Mouse (Mus musculus): ENCODE results near the gene Myo1a.
A peak's percentile ranks its signal among the peaks of the same experiment; 100 is the strongest.

Myo1a gene

DNA sequence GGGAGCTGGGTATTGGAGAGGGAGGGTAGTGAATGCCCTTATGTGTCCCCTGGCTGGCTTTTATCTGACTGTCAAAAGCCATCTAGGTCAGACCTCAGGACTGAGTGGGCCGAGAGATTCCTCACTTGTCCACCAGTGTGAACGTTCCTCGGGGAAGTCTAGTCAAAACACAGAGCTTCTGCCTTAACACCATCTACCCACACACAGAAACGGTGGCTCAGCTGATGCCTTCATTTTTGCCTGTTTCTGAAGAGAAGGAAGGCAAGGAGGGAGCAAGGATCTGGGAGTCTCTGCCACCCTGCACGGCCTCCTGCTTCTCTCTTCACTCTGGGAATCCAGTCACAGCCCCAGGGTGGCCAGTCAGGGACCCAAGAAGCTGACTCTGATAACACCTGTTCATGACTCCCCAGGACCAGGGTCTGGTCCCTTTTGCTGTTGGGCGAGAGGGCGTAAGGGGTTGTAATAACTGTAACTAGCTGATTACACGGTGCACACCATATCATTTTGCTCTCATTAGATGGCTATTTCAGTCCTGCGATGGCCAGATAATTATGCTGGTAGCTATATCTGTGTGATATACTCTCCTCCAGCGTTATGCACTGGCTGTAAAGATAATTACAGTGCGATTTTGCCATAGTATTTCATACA lies 25.4 kb downstream of the Myo1a start:
- no peak for DNase-seq

DNA sequence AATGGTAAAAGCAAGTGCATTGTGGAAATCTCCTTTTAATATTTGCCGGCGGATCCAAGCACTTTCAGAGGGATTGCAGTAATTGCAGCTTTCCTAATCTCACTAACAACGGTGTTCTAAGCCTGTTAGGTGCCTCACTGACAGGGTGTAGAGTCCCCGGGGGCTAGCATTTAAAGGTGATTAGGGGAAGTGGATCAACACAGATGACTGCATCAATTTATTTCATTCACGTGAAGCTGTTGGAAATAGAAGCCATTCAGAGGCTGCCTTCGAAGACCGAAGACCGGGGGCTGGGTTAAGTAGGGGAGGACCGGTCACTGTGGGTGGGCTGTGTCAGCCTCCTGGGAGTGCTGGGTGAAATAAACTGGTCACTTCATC lies 26.0 kb downstream of the Myo1a start:
- DNase-seq = no peak

- no peak for DNase-seq
Observed at GRCm38 (mm10) chr10:127731397-127731796, 26.4 kb downstream of the Myo1a start.

- DNase-seq = no peak
Observed at GRCm38 (mm10) chr10:127734434-127734833, 29.5 kb downstream of the Myo1a start.

DNA sequence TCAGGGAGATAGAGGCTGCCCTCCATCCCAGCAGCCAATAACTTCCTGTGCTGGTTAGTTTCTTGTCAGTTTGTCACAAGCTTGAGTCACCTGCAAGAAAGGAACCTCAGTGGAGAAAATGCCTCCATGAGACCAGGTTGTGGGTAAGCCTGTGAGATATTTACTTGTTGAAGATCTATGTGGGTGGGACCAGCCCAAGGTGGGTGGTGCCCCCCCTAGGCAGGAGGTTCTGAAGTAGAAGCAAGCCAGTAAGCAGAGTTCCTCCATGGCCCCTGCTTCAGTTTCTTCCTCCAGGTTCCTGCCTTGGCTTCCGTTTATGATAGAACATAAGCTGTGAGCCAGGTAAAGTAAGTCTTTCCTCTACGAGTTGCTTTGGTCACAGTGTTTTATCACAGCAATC lies 31.3 kb downstream of the Myo1a start:
- no peak for DNase-seq

DNA sequence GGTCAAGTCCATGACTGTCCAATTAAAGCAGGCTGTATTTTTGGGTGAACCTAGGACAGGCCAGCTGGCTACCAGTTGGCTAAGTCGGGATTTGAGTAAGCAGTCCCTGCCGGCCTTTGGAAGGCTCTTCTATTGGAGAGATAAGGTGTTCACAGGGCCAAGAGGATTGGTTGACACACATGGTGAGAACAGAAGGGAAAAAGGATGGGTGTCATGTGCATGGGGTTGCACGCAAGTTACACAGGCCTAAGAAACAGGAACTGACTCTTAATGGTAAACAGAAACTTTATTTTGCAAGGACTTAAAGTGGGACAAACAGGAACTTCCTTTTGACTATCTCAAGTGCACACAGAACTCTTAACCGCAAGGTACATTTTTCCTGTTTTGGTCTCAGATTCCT lies 31.9 kb downstream of the Myo1a start:
- no peak for DNase-seq

- DNase-seq = no peak
Observed at GRCm38 (mm10) chr10:127737552-127737951, 32.6 kb downstream of the Myo1a start.

GRCm38 (mm10) chr10:127738151-127738882 lies 33.3 kb downstream of the Myo1a start:
- DNase-seq = peak; percentile 56 to 79

DNA sequence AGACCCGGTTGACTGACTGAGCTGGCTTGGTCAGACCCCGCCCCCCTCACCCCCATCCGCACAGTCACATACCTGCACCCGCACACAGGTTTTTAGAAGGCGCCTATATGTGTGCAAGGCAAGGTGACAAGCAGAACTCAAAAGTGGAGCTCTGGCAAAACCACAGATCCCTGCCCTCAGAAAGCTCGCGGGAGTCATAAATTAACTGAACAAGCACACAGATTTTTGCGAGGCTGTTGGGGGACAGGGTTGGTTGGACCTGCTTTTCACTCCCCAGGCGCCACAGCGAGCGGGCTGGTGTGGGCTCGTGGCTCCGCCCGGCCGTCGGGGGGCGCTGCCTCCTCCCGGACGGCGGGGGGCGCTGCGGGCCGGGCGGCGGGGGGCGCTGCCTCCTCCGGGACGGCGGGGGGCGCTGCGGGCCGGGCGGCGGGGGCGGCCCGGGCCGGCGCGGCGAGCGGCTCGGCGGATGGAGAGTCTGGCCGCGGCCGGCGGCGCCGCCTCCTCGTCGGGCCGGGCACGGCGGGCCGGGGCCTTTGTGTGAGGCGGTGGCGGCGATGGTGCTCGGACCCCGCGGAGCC lies 34.2 kb downstream of the Myo1a start, which contains the start of gene Zbtb39:
Gene Zbtb39 (plus strand): TSS at position 456 of the 578 bp plus-strand sequence.
- peak; percentile 65 to 76 for DNase-seq

- DNase-seq = peak in 1 of 2 experiments; percentile 38
Observed at GRCm38 (mm10) chr10:127739661-127740161, 34.7 kb downstream of the Myo1a start.

DNA sequence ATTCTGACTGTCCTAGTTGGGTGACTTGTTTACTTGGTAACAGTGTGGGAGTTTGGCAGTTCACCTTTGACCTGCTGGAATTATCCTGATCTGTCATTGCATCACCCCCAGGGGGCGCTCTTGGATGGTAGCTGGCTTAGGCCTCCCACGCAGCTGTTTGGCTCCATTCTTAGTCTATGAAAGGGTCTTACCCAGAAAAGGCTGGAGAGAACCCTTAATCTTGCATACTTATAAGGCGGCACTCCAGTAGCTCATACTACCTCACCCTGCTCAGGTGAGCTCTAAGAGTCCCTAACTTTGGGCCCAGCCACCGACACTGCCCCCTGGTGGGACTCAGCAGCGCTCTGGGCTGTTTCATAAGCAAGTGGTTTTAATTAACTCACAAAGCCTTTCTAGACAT lies 39.7 kb downstream of the Myo1a start:
- peak; percentile 47 to 64 for DNase-seq

DNA sequence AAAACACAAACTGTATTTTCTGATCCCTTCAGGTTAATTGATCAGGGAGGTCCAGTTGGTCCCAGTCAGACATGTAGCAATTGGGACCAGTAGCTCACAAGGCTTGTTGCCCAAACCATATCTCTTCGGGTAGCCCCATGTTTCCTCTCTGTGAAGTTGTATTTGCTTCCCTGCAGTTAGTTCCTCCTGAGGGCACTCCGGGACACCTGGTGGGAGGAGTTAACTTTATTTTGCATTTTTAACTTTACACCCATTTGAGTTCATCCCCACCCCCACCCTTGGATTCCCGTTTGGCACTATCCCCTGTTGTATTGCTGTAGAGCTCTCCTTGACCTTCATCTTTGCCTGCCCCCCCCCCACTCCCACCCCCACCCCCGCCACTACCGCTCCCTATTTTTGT lies 40.9 kb downstream of the Myo1a start:
- no peak for DNase-seq

- DNase-seq = peak; percentile 70 to 75
Observed at GRCm38 (mm10) chr10:127747254-127747653, 42.3 kb downstream of the Myo1a start.

DNA sequence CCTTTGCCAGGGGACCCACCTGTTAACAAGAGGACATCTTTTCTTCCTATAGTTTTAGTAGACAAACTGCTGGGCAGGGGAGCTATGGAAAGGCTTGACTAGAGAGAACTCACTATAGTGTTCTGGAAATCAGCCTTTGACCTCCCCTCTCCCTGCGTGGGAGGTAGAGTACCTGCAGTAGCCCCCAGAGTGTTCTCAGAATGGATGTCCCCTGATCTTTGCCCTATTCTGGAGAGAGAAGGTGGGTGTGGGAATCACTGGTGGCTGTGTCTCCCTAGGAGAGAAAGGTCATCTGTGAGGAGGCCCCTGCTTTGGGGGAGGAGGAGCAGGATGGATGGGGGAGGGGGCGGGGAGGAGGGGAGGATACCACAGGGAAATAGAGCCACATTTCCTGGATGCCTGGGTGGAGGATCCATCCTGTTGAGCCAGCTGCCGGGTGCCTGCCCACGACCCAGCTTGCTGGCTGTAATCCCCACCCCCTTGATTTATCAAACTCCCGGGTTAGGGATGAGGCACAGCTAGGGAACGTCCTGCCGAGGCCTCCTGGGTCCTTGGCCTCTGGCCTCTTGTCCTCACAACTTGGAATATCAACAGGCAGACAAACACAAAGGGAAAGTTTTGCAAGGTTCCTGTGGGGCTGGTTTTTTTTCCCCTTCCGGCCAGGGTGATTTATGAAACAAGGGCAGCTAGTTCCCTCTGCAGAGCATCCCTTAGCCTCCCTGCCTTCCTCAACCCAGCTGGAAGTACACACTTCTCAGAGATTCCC lies 44.1 kb downstream of the Myo1a start:
- DNase-seq = peak; percentile 57 to 78

- DNase-seq = no peak
Observed at GRCm38 (mm10) chr10:127750136-127750777, 45.3 kb downstream of the Myo1a start.

DNA sequence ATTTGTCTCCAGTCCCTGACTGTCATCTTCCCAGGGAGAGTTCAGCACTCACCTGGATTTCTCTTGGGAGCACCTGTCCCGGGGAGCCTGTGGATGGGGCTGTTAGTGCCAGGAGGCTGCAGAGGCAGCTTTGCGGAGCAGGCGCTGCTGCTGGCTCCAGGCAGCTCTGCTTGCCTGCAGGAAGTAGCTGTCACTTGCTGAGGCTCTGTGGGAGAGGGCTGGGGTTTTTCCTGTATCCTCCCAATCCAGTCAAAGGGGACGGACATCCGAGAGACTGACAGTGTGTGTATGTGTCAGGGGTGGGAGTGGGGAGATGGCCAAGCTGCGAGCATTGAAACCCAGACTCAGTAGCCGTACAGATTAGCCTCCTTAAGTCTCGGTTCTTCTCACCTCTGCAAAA lies 46.6 kb downstream of the Myo1a start, which contains the start of gene Gpr182:
Gene Gpr182 (minus strand): TSS at position 185 of the 400 bp plus-strand sequence.
- DNase-seq = no peak

DNA sequence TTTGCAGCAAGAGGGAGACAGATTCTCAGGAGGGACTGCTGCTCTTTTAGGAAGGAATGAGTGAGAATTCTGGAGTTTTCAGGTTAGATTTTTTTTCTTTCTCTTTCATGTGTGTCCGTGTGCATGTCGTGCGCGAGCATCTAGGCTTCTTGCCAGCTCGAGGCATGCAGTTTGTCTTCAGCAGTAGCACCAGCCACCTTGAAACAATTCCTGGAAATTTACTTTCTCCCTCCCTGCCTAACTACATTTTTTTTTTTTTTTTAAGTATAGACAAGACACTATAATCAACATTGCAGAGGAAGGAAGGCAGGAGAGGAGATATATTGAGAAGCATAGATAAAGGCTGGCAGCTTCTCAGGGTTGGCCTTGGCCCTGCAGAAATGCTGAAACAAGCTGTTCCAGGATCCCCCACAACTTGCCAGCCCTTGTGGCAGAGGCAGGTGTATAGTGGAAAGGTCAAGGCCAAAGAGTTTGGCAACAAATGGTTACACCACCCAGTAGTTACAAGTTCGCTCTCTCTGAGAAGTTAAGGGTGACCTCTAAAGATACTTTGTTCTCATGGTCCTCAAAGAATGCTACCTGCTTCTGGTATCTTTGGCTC lies 49.7 kb downstream of the Myo1a start:
- no peak for DNase-seq

DNA sequence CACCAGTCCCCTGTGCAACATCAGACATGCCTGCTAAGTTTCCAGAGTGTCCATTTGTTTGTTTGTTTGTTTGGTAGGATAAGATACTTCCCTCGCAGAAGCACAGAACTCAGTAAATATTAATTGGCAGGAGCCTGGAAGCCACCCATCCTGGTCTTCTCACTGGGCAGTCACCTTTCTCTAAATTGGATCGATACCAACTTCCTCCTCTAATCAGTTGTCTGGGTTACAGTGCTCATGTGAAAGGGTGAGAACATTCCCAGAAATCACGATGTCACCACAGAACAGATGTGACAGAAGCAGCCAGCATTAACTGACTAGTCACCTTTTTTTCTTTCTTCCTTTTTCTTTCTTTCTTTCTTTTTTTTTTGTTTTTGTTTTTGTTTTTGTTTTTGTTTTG lies 50.3 kb downstream of the Myo1a start:
- no peak for DNase-seq

GRCm38 (mm10) chr10:127755770-127756468 lies 50.9 kb downstream of the Myo1a start:
- DNase-seq = peak in 1 of 2 experiments; percentile 7

- DNase-seq = no peak
Observed at GRCm38 (mm10) chr10:127759181-127760110, 54.5 kb downstream of the Myo1a start, which contains the start of the genes Rdh1 and Rdh16f1. Gene Rdh1 (plus strand): TSS chr10:127759721. Gene Rdh16f1 (plus strand): TSS chr10:127759787.
